ENCODE assay signal across 15 mouse cellular contexts in genomic region chr11:51403886-51404285, GRCm38 (mm10).
"Had no signal": no experiment of that assay in that cellular context is flagged by ENCODE, and none has a peak within 500 bp of the region (broad histone marks: within the 10 kb centered on the region; RNA-seq: fewer than 3 reads in every experiment).

No protein-coding gene starts in this region.

- H3K9me3 ChIP-seq: limb, embryonic 15.5 days; midbrain, embryonic 10.5 days; midbrain, embryonic 15.5 days; neural tube, embryonic 12.5 days had no signal

- H3K36me3 ChIP-seq: limb, embryonic 15.5 days; midbrain, embryonic 10.5 days; midbrain, embryonic 15.5 days; neural tube, embryonic 12.5 days had no signal

- DNase-seq: kidney, adult 11 months; kidney, adult 9 months; kidney, postnatal 36 days; layer of hippocampus, adult 9-11 months; layer of hippocampus, postnatal 36 days; lung, embryonic 14.5 days; lung, postnatal 10 days; lung, postnatal 4 days; thymus, adult 2 months; thymus, postnatal 25 days had no signal

- H3K4me1 ChIP-seq: midbrain, embryonic 10.5 days; midbrain, embryonic 15.5 days; neural tube, embryonic 12.5 days had no signal

- H3K27me3 ChIP-seq: limb, embryonic 15.5 days; midbrain, embryonic 15.5 days; neural tube, embryonic 12.5 days had no signal

- H3K4me3 ChIP-seq: limb, embryonic 15.5 days; midbrain, embryonic 10.5 days; midbrain, embryonic 15.5 days; neural tube, embryonic 12.5 days had no signal

- H3K27ac ChIP-seq: kidney, postnatal 0 days; limb, embryonic 15.5 days; midbrain, embryonic 10.5 days; midbrain, embryonic 15.5 days; neural tube, embryonic 12.5 days had no signal

- H3K4me2 ChIP-seq: limb, embryonic 15.5 days; lung, embryonic 14.5 days; midbrain, embryonic 15.5 days; neural tube, embryonic 12.5 days had no signal

- ATAC-seq: midbrain, embryonic 15.5 days had no signal

- H3K9ac ChIP-seq: limb, embryonic 15.5 days; lung, embryonic 14.5 days; midbrain, embryonic 15.5 days; neural tube, embryonic 12.5 days had no signal
